Comparison of ENCODE assay signal across 10 mouse cellular contexts in genomic region chr1:153395706-153396105, GRCm38 (mm10). TPM values are rescaled to one million over a fixed set of nuclear protein-coding genes. Genes with fewer than 3 reads are reported as not detected.
"Had no signal": no experiment of that assay in that cellular context is flagged by ENCODE, and none has a peak within 500 bp of the region (broad histone marks: within the 10 kb centered on the region; RNA-seq: fewer than 3 reads in every experiment).

No protein-coding gene starts in this region.

RNA-seq across cellular contexts. Expression of gene Shcbp1l, which starts 29.3 kb away (rescaled TPM):
- total RNA-seq: gastrocnemius, adult 18-20 months; gastrocnemius, adult 2 months; gastrocnemius, adult 8-10 months; gastrocnemius, postnatal 10 days; gastrocnemius, postnatal 14 days; gastrocnemius, postnatal 25 days; gastrocnemius, postnatal 36 days; heart, adult 2 months; heart, adult 8-10 months had no signal
- polyA plus RNA-seq: erythroblast, embryonic 14.5 days had no signal
